Mouse (Mus musculus) kidney, embryonic 14.5 days (tissue): ENCODE data around the gene Naa20. TPM values are rescaled to one million over a fixed set of nuclear protein-coding genes. Genes with fewer than 3 reads are reported as not detected.

Experiments used
- ATAC-seq: fragments of 200-750 bp; cut with Nextera tagmentation; 2 replicates; pipeline ENCODE4 v1.8.0; 2017; ENCODE audit warnings: moderate number of reproducible peaks, mild to moderate bottlenecking, moderate TSS enrichment, moderate library complexity; ENCODE audit not compliant: low FRiP score, low TSS enrichment
- H3K27ac ChIP-seq: fragments of 300-500 bp; sonication (generic); 2 replicates; pipeline ENCODE4 v1.5.1; 2014; ENCODE audit warnings: low read depth, mild to moderate bottlenecking, low read length, moderate library complexity, mixed read lengths
- H3K27me3 ChIP-seq: fragments of 300-500 bp; sonication (generic); 2 replicates; pipeline ENCODE4 v1.6.1; 2014; ENCODE audit warnings: mild to moderate bottlenecking, low read length; ENCODE audit not compliant: control insufficient read depth, insufficient read depth
- H3K36me3 ChIP-seq: fragments of 300-500 bp; sonication (generic); 2 replicates; pipeline ENCODE4 v1.6.1; 2014; ENCODE audit warnings: low read length, mixed read lengths; ENCODE audit not compliant: control insufficient read depth, insufficient read depth
- H3K4me1 ChIP-seq: fragments of 300-500 bp; sonication (generic); 2 replicates; pipeline ENCODE4 v1.6.1; 2014; ENCODE audit warnings: low read length, mixed read lengths; ENCODE audit not compliant: control insufficient read depth, insufficient read depth
- H3K4me2 ChIP-seq: fragments of 300-500 bp; sonication (generic); replicated peaks from 2 replicates; pipeline ENCODE4 v1.6.1; 2014; ENCODE audit warnings: low read depth, mild to moderate bottlenecking, low read length
- H3K4me3 ChIP-seq: fragments of 300-500 bp; sonication (generic); 2 replicates; pipeline ENCODE4 v1.5.1; 2014; ENCODE audit warnings: mild to moderate bottlenecking, low read length
- H3K9ac ChIP-seq: fragments of 300-500 bp; sonication (generic); 2 replicates; pipeline ENCODE4 v1.6.1; 2014; ENCODE audit warnings: low read depth, mild to moderate bottlenecking, low read length, moderate library complexity
- H3K9me3 ChIP-seq: fragments of 300-500 bp; sonication (generic); 2 replicates; pipeline ENCODE4 v1.6.1; 2016; ENCODE audit warnings: low read length; ENCODE audit not compliant: control insufficient read depth
- WGBS: fragments of 180-500 bp; shearing (Covaris S2); extraction: QIAGEN DNeasy Blood & Tissue Kit; methylation state at CpG from one replicate; pipeline ENCODE4 v1.1.7; 2014; 5-methylcytosine and 5-hydroxymethylcytosine counted together
- polyA plus RNA-seq: library from polyadenylated mRNA; unstranded; fragments of >200 nt; fragmentation: Nextera tagmentation; extraction: Ambion mirVana; gene quantifications from 2 replicates; pipeline ENCODE4 v1.2.1, GENCODE M21; 2014

Naa20 gene
- 205 and 206 TPM in 2 replicates for polyA plus RNA-seq

- Histone ChIP-seq H3K4me2 (peak within 1 kb of the TSS; percentile 34), H3K27ac (no peak within 1 kb of the TSS), H3K4me3 (peak within 1 kb of the TSS; percentile 92), H3K4me1 (peaks cover 8% of the 10 kb centered on the region; the same call in 1 of the 2 replicates), H3K27me3 (no peaks in the 10 kb centered on the region), H3K36me3 (peaks cover 3% of the 10 kb centered on the region; the same call in 1 of the 2 replicates), H3K9me3 (no peaks in the 10 kb centered on the region), H3K9ac (0 out of 2 replicates have a peak within 1 kb of the TSS, but pooled peaks have one; percentile 94)
- 89% methylated on average over 6 of the region's 6 CpGs for whole genome bisulfite sequencing
- ATAC-seq: no peak
These were observed at the start of gene Naa20 for GRCm38 (mm10) chr2:145901861-145902260. Gene Naa20, plus strand, starts transcription at chr2:145902099.

- Histone ChIP-seq H3K4me1 (peaks cover 10% of the 10 kb centered on the region), H3K9me3 (no peaks in the 10 kb centered on the region), H3K27ac (no peak overlapping the region), H3K36me3 (peaks cover 9% of the 10 kb centered on the region), H3K27me3 (no peaks in the 10 kb centered on the region), H3K4me2 (no peak overlapping the region), H3K4me3 (no peak overlapping the region), H3K9ac (no peak overlapping the region)
- WGBS: 92% methylated on average over 9 of the region's 9 CpGs
- no peak for ATAC-seq
These were observed 46.1 kb upstream of the Naa20 start for GRCm38 (mm10) chr2:145855831-145856230.

- Histone ChIP-seq H3K9me3 (no peaks in the 10 kb centered on the region), H3K4me3 (no peak overlapping the region), H3K9ac (no peak overlapping the region), H3K4me2 (no peak overlapping the region), H3K4me1 (peaks cover 28% of the 10 kb centered on the region), H3K27me3 (no peaks in the 10 kb centered on the region), H3K36me3 (no peaks in the 10 kb centered on the region; the same call in 1 of the 2 replicates), H3K27ac (no peak overlapping the region)
- no peak for ATAC-seq
- WGBS: 79% methylated on average over 8 of the region's 8 CpGs
These were observed 44.0 kb upstream of the Naa20 start for GRCm38 (mm10) chr2:145857864-145858263.

GRCm38 (mm10) chr2:145859442-145859931 is 42.4 kb upstream of the Naa20 start:
- no peak overlapping the region for H3K4me3 ChIP-seq
- no peaks in the 10 kb centered on the region for H3K9me3 ChIP-seq
- H3K27me3 ChIP-seq: no peaks in the 10 kb centered on the region
- peaks cover 28% of the 10 kb centered on the region for H3K4me1 ChIP-seq
- no peak overlapping the region for H3K9ac ChIP-seq
- H3K27ac ChIP-seq: peak overlapping the region; percentile 88
- no peak overlapping the region for H3K4me2 ChIP-seq
- ATAC-seq: peak; percentile 20
- WGBS: 49% methylated on average over 7 of the region's 7 CpGs
- H3K36me3 ChIP-seq: no peaks in the 10 kb centered on the region; the same call in 1 of the 2 replicates

GRCm38 (mm10) chr2:145859932-145860801 is 41.7 kb upstream of the Naa20 start:
- H3K36me3 ChIP-seq: no peaks in the 10 kb centered on the region; the same call in 1 of the 2 replicates
- H3K9ac ChIP-seq: peak overlapping the region; percentile 43
- 16% methylated on average over 40 of the region's 40 CpGs for WGBS
- H3K4me2 ChIP-seq: peak overlapping the region; percentile 31
- peak overlapping the region; percentile 26; the same call in 1 of the 2 replicates for H3K4me3 ChIP-seq
- H3K27me3 ChIP-seq: no peaks in the 10 kb centered on the region
- H3K9me3 ChIP-seq: no peaks in the 10 kb centered on the region
- ATAC-seq: peak; percentile 74
- peak overlapping the region; percentile 88 for H3K27ac ChIP-seq
- peaks cover 28% of the 10 kb centered on the region for H3K4me1 ChIP-seq

GRCm38 (mm10) chr2:145861193-145862123 is 40.4 kb upstream of the Naa20 start:
- H3K27me3 ChIP-seq: no peaks in the 10 kb centered on the region
- H3K4me1 ChIP-seq: peaks cover 28% of the 10 kb centered on the region
- H3K4me2 ChIP-seq: peak overlapping the region; percentile 31
- WGBS: 66% methylated on average over 8 of the region's 8 CpGs
- no peak overlapping the region for H3K9ac ChIP-seq
- H3K9me3 ChIP-seq: no peaks in the 10 kb centered on the region
- H3K27ac ChIP-seq: no peak overlapping the region; the same call in 1 of the 2 replicates
- H3K4me3 ChIP-seq: peak overlapping the region; percentile 26; the same call in 1 of the 2 replicates
- ATAC-seq: no peak
- H3K36me3 ChIP-seq: no peaks in the 10 kb centered on the region; the same call in none of the 2 replicates

GRCm38 (mm10) chr2:145862206-145862817 is 39.6 kb upstream of the Naa20 start:
- no peak for ATAC-seq
- Histone ChIP-seq H3K27ac (peak overlapping the region; percentile 37; the same call in 1 of the 2 replicates), H3K9me3 (no peaks in the 10 kb centered on the region), H3K4me3 (peak overlapping the region; percentile 21; the same call in 1 of the 2 replicates), H3K4me1 (peaks cover 28% of the 10 kb centered on the region), H3K36me3 (peaks cover 5% of the 10 kb centered on the region), H3K9ac (peak overlapping the region; percentile 18; the same call in 1 of the 2 replicates), H3K4me2 (peak overlapping the region; percentile 31), H3K27me3 (no peaks in the 10 kb centered on the region)
- WGBS: 53% methylated on average over 10 of the region's 10 CpGs

- H3K4me1 ChIP-seq: peaks cover 22% of the 10 kb centered on the region
- WGBS: 87% methylated on average over 3 of the region's 3 CpGs
- H3K9me3 ChIP-seq: no peaks in the 10 kb centered on the region
- no peak overlapping the region for H3K4me2 ChIP-seq
- peaks cover 5% of the 10 kb centered on the region for H3K36me3 ChIP-seq
- H3K4me3 ChIP-seq: no peak overlapping the region
- no peak overlapping the region for H3K9ac ChIP-seq
- H3K27me3 ChIP-seq: no peaks in the 10 kb centered on the region
- no peak overlapping the region for H3K27ac ChIP-seq
- no peak for ATAC-seq
These were observed 36.6 kb upstream of the Naa20 start for GRCm38 (mm10) chr2:145865344-145865743.
